Mouse (Mus musculus) gastrocnemius, postnatal 10 days (tissue): ENCODE results near the gene Cep164. TPM values are rescaled to one million over a fixed set of nuclear protein-coding genes. Genes with fewer than 3 reads are reported as not detected.
"Not testable (repeated sequence)": the region's sequence is repeated elsewhere in the genome, so short reads cannot be mapped to it uniquely, and the experiment has no call there.

Experiments used
- DNase-seq: peaks from one replicate; pipeline ENCODE4 v3.0.0; 2021; ENCODE audit warnings: mixed read lengths
- total RNA-seq, 2 experiments: library from RNA; stranded (reverse); gene quantifications; 2 replicates each; pipeline ENCODE4 v1.2.3; 2021

Gene Cep164
- total RNA-seq, 2 experiments from 2014 or later = 3.3 to 7.2 TPM

DNA sequence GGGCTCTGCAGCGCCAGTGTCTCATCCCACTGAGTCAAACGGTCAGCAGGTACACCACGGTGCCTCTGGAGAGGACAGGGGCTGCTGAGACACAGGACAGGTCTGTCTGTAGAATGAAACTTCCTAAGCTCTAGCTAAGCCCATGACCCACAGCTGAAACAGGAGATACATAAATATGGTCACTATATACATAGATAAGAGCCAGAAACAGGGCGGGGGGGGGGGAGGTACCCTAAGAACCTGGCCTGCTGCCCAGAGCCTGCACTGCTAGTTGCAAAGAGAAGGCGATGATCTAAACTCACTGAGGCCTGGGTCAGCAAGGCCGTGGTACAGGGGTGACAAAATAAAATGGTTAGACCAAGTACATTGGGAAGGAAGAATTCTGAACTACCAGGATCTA is 40.9 kb downstream of the Cep164 start:
- no peak for DNase-seq

DNA sequence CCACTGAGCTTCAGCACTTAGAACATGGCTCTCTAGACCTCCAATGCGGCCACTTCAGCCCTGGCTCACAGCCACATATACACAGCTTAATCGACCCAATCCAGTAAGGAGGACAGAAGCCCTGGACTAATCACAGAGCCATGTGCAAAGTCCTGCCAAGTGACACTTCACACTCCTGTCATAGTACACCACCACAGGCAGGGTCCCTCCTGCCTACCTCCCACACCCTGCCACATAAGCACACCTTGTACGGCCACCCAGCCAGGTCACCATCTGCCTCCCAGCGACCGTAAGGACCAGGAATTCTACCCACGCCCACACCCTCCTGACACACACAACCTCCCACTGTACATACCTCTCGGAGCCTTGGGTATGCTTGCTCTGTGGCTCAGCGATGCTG is 41.4 kb downstream of the Cep164 start:
- no peak for DNase-seq

DNA sequence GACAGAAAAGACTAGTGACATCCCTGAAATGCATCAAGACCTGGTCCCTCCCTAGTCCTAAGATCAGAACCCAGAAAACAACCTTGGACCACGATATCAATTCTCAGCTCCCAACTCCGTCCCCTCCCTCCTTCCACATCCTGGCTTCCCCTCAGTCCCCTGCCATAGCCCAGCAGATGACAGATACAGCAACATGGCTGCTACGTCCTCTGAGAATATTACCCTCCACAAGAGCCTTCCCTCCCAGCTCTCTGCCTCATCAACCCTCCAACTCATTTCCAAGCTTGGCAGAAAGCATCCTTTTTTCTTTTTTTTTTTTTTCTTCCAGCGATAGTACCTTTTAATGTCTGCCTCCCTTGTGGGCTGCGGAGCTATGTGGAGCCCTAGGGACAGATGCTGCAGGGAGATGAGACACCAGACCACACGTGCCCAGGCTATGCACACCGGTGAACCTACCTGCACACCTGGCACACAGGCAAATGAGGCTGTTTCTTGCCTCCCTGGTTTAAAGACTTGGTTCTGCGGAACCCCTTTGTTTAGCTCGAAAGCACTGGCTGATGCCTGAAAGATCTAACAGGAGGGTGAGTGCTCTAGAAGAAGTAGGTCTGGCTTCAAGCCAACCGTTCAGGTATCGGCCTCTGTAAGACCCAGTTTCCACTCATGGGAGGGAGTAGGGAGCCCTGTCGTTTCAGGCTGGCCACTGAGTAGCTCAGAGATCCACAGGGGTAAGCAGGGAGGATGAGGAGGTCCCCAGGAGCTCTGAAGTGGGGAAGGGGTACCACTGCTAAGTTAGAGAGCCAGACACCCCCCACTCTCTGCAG is 45.0 kb downstream of the Cep164 start:
- no peak for DNase-seq

DNA sequence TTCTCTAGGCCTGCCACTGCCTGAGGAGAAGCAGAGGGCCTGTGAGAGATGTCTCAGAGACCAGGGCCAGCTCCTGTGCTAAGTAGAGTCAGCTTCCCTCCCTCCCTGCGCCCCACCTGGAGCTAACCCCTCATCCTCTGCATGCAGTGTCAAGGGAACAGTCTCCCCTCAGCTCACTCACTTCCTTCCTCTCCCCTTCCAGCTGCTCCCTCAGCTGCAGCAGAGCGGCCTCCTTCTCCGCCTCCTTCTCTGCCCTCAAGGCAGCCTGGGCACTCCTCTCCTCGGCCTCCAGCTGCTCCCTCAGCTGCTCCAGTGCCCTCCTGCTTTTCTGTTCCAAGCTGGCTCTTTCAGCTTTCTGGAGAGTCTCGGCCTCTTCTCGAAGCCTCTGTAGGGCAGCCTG is 49.3 kb downstream of the Cep164 start:
- no peak for DNase-seq

DNA sequence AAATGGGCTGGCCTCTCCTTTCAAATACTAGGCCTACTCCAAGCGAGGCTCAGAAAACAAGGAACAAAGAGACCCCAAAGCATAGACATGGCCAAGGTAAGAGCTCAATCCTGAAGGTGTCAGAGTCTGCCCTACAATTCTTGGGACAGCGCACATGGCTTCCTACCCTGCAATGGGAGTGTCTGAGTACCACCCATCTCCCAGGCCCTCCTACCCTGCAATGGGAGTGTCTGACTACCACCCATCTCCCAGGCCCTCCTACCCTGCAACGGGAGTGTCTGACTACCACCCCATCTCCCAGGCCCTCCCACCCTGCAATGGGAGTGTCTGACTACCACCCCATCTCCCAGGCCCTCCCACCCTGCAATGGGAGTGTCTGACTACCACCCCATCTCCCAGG is 52.3 kb downstream of the Cep164 start:
- not testable (repeated sequence) for DNase-seq

DNA sequence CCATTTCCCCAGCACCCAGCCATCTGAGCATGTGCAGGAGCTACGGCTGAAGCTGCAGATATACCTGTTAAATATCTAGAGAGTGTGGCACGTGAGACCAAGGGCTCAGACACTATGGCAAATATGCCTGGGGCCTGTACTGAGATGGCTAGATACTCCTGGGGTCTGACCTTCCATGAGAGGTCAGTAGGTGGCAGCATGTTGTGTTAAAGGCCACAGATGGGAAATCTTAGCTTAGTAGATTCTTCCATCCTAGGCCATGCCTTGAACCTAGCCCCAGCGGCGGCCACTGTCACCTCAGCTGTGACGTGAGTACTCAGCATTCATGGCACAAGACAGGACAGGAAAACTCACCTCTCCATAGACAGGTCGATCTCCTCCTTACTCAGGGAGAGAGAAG is 54.4 kb downstream of the Cep164 start:
- DNase-seq = no peak

DNA sequence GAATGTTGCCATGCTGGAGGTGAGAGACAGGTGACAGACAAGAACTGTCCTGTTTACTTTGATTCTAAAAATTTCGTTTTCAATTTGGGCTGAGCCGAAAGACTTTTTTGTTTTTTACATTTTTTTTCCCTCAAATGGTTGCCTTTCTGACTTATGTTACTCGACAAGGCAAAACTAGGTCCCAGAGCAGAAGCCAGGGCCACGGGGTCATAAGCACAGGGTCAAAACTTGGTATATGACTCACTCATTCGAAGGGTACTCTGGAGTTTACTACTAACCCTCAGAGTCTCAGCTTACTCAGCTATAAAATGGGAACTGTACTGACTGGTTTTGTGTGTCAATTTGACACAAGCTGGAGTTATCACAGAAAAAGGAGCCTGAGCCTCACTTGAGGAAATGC is 58.9 kb downstream of the Cep164 start:
- DNase-seq = no peak

DNA sequence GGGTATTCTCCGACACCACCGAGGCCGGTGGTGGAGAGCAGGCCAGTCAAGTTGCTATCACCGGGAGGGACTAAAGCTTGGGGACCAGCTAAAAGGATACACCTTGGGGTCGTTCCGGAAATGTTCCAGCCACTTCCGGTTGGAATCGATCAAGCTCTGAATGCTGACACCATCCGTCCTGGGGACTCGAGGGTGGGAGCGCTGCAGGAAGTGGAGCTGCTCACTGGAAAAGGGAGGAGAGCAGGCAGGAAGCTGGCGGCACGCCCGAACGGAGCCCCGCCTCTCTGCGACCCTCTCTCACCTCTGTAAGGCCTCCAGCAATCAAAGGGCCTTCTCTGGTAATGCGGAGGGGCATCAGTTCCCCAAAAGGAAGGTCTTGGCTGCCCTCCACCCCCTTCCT is 60.1 kb downstream of the Cep164 start:
- no peak for DNase-seq

DNA sequence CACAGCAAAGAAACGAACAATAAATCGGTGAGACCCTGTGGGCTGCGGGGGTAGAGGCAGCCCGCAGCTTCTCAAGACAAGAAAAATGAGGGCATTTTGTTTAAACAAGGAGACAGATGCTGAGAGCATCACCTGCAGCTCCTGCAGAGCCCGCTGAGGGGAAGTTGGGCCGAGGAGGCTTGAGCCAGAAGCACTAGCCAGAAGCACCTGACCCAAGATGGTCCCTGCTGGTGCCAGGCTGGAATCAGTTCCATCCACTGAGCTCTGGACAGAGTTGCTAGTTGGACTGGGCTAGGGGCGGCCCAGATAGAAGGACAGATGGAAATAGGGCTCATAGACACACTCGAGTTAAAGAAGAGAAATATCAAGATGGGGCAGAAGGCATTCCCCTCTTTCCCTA is 61.3 kb downstream of the Cep164 start:
- no peak for DNase-seq

DNA sequence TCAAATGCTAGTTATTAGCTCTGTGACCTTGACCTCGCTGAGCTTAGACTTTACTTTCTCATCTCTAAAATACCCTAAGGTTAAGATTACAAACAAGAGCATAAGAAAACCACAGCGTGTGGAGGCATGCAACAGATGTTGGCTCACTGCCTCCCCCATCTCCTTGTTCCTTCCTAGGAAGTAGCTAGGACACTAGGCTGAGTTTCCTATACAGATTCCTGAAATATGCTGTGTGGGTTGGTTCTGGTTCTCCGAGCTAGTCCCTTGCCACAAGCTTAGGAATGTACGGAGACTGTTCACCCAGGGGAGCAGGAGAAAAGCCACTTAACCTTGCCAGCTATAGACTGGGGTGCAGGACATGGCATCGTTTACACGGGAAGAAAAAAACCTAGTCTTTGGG is 62.3 kb downstream of the Cep164 start:
- no peak for DNase-seq

DNA sequence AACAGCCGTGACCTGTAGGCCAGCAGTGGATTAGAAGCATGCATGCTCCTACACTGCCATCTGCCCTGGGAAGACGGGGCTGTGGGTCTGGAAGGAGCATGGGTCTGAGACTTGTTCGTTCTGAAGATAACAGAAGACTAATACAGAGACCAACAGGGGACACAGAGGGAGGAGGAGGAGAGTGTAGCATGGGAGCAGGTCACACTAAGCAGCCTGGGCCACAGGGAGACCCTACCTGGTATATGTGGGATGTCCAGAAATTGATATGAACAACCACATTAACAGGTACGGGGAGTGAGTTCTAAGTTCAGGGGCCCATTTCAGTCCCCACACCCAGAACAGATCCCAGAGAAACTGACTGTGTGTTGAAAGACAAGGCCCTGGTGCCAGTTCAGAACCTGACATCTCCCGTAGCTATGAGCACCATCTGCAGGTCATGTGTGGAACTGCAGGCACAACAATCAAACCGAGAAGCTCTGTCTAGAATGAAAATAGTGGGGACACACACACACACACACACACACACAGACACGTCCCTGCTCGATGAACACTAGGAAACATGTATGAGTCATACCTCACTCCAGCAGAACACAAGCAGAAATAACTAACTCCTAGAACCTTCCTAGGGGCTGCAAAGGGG is 73.9 kb downstream of the Cep164 start:
- DNase-seq = peak; percentile 71

DNA sequence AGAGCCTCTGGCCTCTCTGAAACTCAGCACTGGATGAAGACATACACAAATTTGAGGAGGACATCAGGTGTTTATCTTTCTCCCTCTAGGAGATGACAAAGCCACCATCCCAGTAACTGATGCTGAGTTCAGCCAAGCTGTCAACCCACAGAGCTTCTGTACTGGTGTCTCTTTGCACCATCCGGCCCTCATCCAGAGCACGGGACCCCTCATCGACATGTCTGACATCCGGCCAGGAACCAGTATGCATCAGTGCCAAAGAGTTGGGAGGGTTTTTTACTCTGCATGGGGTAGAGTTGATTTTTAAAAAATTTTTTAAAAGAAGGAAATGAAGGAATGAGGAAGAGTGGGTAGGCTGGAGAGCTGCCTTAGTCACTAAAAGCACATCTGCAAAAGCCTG is 78.6 kb downstream of the Cep164 start:
- DNase-seq = no peak

DNA sequence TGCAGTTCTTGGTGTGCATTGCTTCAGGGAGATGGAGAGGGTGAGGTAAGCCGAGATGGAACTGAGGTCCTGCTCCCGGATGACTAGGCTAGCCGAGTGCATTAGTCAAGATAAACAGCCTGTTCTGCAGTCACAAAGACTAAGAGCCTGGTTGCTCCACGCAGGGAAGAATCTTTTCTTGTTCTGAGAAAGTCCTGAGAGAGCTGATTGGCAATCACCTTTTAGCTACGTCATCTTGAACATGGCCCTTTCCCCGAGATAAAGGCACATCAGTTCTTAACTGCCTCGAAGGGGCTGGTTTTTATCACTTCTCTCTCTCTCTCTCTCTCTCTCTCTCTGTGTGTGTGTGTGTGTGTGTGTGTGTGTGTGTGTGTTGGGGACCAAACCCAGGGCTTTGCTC is 83.0 kb downstream of the Cep164 start:
- no peak for DNase-seq

DNA sequence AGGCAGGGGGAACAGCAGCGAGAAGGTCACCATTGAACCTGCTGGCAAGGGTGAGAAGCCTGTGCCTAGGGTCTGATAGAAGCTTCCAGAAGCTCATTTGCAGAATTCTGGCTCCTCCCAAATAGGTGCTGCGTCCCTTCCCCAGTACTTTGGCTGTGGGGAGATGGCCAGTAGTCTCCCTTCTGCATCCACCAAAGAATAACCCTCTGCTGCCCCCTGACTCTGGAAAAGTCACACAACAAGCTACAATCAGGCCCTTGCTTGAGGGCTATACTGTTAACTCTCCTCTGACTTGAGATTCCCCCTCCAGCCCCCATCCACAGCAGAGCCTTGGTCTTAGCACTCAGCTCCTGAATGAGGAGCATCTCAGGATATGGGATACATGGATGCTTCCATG is 87.9 kb downstream of the Cep164 start:
- DNase-seq = no peak

DNA sequence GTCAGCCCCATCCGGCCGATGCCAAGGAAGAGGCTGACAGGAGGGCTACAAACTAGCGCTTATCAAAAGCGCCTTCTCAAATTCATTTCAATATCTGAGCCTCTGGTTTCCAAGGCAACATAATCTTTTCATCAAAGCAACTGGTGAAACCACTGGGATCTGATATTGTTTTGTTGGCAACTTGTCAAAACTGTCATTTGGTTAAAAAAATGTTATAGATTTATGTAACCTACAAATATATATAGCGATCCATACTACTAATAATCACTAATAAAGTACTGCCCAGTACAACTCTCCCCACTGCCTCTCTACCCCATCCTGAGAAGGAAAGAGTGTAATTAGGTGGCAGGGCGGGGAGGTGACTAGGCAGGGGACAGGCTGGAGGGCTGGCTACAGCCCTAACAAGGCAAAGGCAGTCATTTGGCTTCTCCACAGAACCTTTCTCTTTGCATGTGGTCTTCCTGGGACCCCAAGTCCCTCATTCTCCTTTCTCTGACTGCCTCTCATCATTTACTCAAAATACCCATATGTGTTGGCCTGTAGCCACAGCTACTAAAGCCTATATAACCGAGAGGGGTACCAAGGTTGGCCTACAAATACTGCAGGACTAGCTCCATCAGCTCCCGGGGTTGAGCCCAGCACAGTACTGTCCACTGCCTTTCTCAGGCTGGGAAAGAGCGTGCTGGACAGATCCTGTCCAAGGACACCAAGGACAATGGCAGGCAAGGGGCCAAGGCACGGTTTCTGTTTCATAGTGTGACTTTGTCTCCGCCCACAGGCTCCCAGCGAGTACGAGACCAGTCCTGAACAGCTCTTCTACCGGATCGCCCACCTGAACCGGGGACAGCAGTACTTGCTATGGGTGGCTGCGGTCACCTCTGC is 88.5 kb downstream of the Cep164 start:
- DNase-seq = peak; percentile 80

DNA sequence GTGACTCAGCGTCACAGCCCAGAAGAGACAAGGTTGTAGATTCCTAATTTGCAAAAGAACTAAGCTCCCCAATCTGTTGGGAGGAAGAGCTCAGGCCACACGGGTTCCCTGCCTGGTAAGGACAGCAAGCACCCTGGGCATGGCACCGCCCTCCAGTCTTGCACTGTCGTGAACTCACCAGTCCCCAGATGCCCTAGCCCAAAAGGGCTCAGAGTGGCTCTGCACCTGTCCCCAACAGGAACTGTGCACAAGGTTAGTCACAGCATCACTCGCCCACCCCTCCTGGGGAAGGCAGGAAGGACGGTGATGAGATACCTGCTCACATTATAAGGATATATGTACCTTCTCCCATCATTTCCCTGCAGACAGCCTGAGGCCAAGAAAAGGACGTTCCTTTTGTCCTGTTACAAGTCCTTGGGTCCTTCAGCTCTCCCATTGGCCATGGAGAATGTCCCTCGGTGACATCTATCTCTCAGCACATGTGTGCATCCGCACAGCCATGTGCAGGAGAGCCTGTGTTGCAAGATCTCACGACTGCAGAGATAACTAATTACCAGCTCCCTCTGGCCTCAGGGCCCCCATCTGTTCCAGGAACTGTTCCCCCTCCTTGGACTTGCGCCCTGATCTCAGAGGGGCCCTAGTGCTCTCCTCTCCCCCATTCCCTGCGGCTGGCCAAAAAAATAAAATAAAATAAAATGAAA is 89.3 kb downstream of the Cep164 start:
- DNase-seq = no peak

DNA sequence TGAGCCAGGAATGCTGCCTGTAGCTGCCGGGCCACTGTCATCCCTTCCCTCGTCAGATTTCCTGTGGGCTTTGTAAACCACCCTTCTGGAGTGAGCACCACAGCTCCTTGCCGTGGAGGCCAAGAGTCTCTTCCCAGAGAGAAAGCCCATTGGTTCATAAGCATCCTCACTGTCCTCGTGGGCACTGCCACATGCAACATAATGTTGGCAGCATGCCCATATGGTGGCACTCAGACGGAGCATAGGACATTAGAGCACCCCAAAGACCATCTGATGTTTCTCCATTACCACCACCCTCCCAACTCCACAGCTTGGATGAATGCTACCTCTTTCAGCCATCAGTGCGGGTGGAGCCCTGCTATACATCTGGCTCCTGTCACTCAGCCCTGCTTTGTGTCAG is 95.2 kb downstream of the Cep164 start:
- DNase-seq = no peak

DNA sequence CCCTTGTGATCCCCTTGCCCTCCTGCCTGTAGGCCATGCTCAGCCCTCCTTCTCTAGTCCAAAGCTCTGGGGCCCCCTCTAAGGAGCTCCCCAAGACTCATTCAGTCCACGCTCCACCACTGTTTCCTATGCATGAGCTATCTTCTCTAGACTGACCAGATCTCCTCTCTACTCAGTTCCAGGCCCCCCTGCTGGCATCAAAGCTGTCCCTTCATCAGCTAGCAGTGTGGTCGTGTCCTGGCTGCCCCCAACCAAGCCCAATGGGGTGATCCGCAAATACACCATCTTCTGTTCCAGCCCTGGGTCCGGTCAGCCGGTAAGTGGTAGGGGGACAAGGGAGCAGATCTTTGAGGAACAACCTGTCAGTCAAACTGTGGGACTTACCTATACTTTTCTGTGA is 96.6 kb downstream of the Cep164 start:
- no peak for DNase-seq

DNA sequence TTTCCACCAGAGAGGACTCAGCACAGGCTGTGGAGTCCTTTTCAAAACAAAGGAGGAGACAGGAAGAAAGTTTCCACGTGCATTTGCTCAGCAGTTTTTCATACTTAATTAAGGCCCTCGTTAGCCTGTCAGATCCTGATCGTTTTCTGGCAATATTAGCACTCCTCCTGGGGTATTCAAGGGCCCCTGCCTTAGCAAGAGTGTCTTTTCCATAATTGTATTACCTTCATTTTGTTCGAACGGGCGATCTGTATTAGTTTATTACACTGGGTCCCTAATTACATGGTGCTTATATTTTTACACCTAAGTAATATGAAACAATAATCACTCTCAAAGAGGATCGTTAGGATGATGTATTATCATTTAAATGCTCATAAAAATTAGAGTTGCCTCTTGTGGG is 108.5 kb downstream of the Cep164 start:
- no peak for DNase-seq
